ENCODE assay signal across 27 mouse cellular contexts in genomic region chr7:73310581-73311136, GRCm38 (mm10).
A peak's percentile ranks its signal among the peaks of the same experiment; 100 is the strongest.
DNase-seq lines count a peak whose midpoint lies in the region; ATAC-seq and TF ChIP-seq lines count a peak whose summit lies in the region.
"Had no signal": no experiment of that assay in that cellular context is flagged by ENCODE, and none has a peak within 500 bp of the region (broad histone marks: within the 10 kb centered on the region; RNA-seq: fewer than 3 reads in every experiment).

No protein-coding gene starts in this region.

- H3K27ac ChIP-seq in heart, embryonic 10.5 days: no peak overlapping the region
- H3K27ac ChIP-seq in testis, adult 2 months (ENCODE audit: control insufficient read depth, insufficient read depth, low read depth, low read length): peak overlapping the region; percentile 89
- H3K27ac ChIP-seq: embryonic facial prominence, embryonic 10.5 days; embryonic facial prominence, embryonic 13.5 days; forebrain, embryonic 12.5 days; forebrain, embryonic 15.5 days; heart, embryonic 13.5 days; hindbrain, embryonic 14.5 days; hindbrain, postnatal 0 days had no signal

- no peaks in the 10 kb centered on the region for H3K9me3 ChIP-seq in heart, embryonic 10.5 days
- H3K9me3 ChIP-seq in G1E (replicated peaks): peaks cover 45% of the 10 kb centered on the region
- H3K9me3 ChIP-seq: embryonic facial prominence, embryonic 10.5 days; embryonic facial prominence, embryonic 13.5 days; forebrain, embryonic 15.5 days; heart, embryonic 13.5 days had no signal

- H3K4me1 ChIP-seq in heart, embryonic 10.5 days: peaks cover 11% of the 10 kb centered on the region; the same call in 1 of the 2 replicates
- H3K4me1 ChIP-seq in testis, adult 2 months (ENCODE audit: control insufficient read depth, insufficient read depth, low read length): no peaks in the 10 kb centered on the region; the same call in 1 of the 2 replicates
- no peaks in the 10 kb centered on the region for H3K4me1 ChIP-seq in G1E (ENCODE audit: insufficient read depth, low read depth, low read length)

- no peak for TF ChIP-seq CTCF in testis, adult 2 months (IDR thresholded peaks at IDR 0.05; ENCODE audit: control insufficient read depth, insufficient read depth, insufficient replicate concordance, low read depth, low read length)
- no peak for TF ChIP-seq CTCF in G1E (IDR thresholded peaks at IDR 0.05; ENCODE audit: low read depth, low read length)

- DNase-seq in heart, embryonic 10.5 days (ENCODE audit: low spot score): peak; percentile 66
- DNase-seq in heart, adult 9 months (ENCODE audit: low spot score in 2 of 2): no peak
- no peak for DNase-seq in testis, postnatal 10 days (ENCODE audit: low spot score)
- DNase-seq in G1E (ENCODE audit: low spot score): no peak
- no peak for DNase-seq in kidney, adult 18-20 months
- DNase-seq in urinary bladder, adult 18-20 months (ENCODE audit: low spot score in 2 of 2): no peak
- DNase-seq: adrenal gland, adult 2 months; adrenal gland, postnatal 14 days; B cell, adult 2 months; cerebellum, adult 11 months; cerebellum, adult 2 months; cerebellum, adult 9-11 months; cerebellum, postnatal 25 days; gastrocnemius, postnatal 25 days; heart, postnatal 14 days; heart, postnatal 4 days had no signal

- H3K4me3 ChIP-seq in heart, embryonic 10.5 days: no peak overlapping the region
- H3K4me3 ChIP-seq in testis, adult 2 months (ENCODE audit: control insufficient read depth, low read depth, low read length): peak overlapping the region; percentile 89
- H3K4me3 ChIP-seq in G1E (ENCODE audit: low read depth, low read length): peak overlapping the region; percentile 33; the same call in 1 of the 2 replicates
- H3K4me3 ChIP-seq: embryonic facial prominence, embryonic 10.5 days; embryonic facial prominence, embryonic 13.5 days; erythroblast, embryonic 14.5 days; forebrain, embryonic 12.5 days; forebrain, embryonic 15.5 days; heart, embryonic 13.5 days had no signal

- no peaks in the 10 kb centered on the region for H3K36me3 ChIP-seq in heart, embryonic 10.5 days
- no peaks in the 10 kb centered on the region for H3K36me3 ChIP-seq in testis, adult 2 months (ENCODE audit: control insufficient read depth, insufficient read depth, low read length)
- no peaks in the 10 kb centered on the region for H3K36me3 ChIP-seq in G1E (replicated peaks)
- H3K36me3 ChIP-seq: embryonic facial prominence, embryonic 10.5 days; embryonic facial prominence, embryonic 13.5 days; forebrain, embryonic 12.5 days; forebrain, embryonic 15.5 days; heart, embryonic 13.5 days had no signal

- peak; percentile 53; the same call in 1 of the 2 replicates for TF ChIP-seq POLR2A in testis, adult 2 months (IDR thresholded peaks at IDR 0.05; ENCODE audit: control insufficient read depth, low read depth, low read length)

- H3K27me3 ChIP-seq in heart, embryonic 10.5 days (ENCODE audit: insufficient read depth, poor library complexity, severe bottlenecking): peaks cover 26% of the 10 kb centered on the region
- no peaks in the 10 kb centered on the region for H3K27me3 ChIP-seq in testis, adult 2 months (ENCODE audit: control insufficient read depth, insufficient read depth, low read length)
- H3K27me3 ChIP-seq in G1E (ENCODE audit: insufficient read depth, low read length): no peaks in the 10 kb centered on the region
- H3K27me3 ChIP-seq: forebrain, embryonic 12.5 days; forebrain, embryonic 15.5 days had no signal

- ATAC-seq in G1E (ENCODE audit: extremely low read depth, insufficient number of reproducible peaks, low FRiP score, poor library complexity, severe bottlenecking): no peak
- ATAC-seq: forebrain, embryonic 15.5 days; hindbrain, postnatal 0 days; inflammation-experienced regulatory T-cells, adult 6 months; intestine, embryonic 16.5 days had no signal

- 92% methylated on average over 15 of the region's 15 CpGs for WGBS in heart, embryonic 10.5 days
